22 mouse cellular contexts compared by ENCODE assay signal in the genomic region with DNA sequence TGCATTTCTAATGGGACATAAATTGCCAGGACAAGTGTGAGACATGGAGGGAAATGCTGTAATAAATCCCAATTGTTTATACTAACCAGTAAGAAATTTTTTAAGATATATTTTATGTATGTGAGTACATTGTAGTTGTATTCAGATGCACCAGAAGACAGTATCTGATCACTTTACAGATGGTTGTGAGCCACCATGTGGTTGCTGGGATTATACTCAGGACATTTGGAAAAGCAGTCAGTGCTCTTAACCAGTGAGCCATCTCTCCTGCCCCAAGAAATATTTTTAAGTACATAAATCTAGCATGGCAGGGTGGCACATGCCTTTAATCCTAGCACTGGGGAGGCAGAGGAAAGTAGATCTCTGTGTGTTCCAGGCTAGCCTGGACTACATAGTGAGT. TPM values are rescaled to one million over a fixed set of nuclear protein-coding genes. Genes with fewer than 3 reads are reported as not detected.
DNase-seq lines count a peak whose midpoint lies in the region; TF ChIP-seq lines count a peak whose summit lies in the region.
"Had no signal": no experiment of that assay in that cellular context is flagged by ENCODE, and none has a peak within 500 bp of the region (broad histone marks: within the 10 kb centered on the region; RNA-seq: fewer than 3 reads in every experiment).

No protein-coding gene starts in this region.

- H3K79me2 ChIP-seq in heart, adult 2 months (replicated peaks; ENCODE audit: control insufficient read depth, insufficient read depth, low read length): no peaks in the 10 kb centered on the region
- H3K79me2 ChIP-seq in MEL (ENCODE audit: control insufficient read depth, insufficient read depth, low read length, poor library complexity): no peaks in the 10 kb centered on the region; the same call in 1 of the 2 replicates

- no peak for TF ChIP-seq EP300 in heart, adult 2 months (IDR thresholded peaks at IDR 0.05; ENCODE audit: insufficient read depth, low read depth, low read length)
- TF ChIP-seq EP300 in MEL (IDR thresholded peaks at IDR 0.05; ENCODE audit: low read depth in 1 of 2, low read length in 2 of 2): no peak

- intact Hi-C loops in heart, adult 2 months (cut with DNase I): no loop called here

- TF ChIP-seq POLR2A in heart, adult 2 months (IDR thresholded peaks at IDR 0.05; ENCODE audit: insufficient read depth, low read depth, low read length): no peak
- no peak for TF ChIP-seq POLR2A in MEL (IDR thresholded peaks at IDR 0.05; ENCODE audit: control insufficient read depth in 1 of 2, insufficient read depth in 1 of 2, low read depth in 1 of 2, low read length in 2 of 2, poor library complexity in 1 of 2)

- no peaks in the 10 kb centered on the region for H3K9me3 ChIP-seq in MEL (replicated peaks; ENCODE audit: insufficient read depth, low read length)
- H3K9me3 ChIP-seq: embryonic facial prominence, embryonic 15.5 days; forebrain, embryonic 10.5 days; forebrain, embryonic 15.5 days; G1E; heart, embryonic 10.5 days; hindbrain, embryonic 12.5 days had no signal

- H3K4me1 ChIP-seq in heart, adult 2 months (ENCODE audit: control insufficient read depth, insufficient read depth, low read length): peaks cover 2% of the 10 kb centered on the region; the same call in 1 of the 2 replicates
- peaks cover 9 to 31% of the 10 kb centered on the region in 2 experiments for H3K4me1 ChIP-seq in MEL (ENCODE audit: control insufficient read depth in 1 of 2, insufficient read depth in 2 of 2, low read length in 2 of 2)
- H3K4me1 ChIP-seq: forebrain, embryonic 15.5 days; hindbrain, embryonic 12.5 days had no signal

- TF ChIP-seq RAD21 in MEL (IDR thresholded peaks at IDR 0.05; ENCODE audit: low read depth, low read length): no peak

- no peak overlapping the region for H3K9ac ChIP-seq in heart, adult 2 months (ENCODE audit: low read depth, low read length)
- no peak overlapping the region for H3K9ac ChIP-seq in MEL (ENCODE audit: control insufficient read depth, low read depth, low read length, poor library complexity, severe bottlenecking)
- H3K9ac ChIP-seq: embryonic facial prominence, embryonic 15.5 days; forebrain, embryonic 15.5 days; hindbrain, embryonic 12.5 days had no signal

- no peak overlapping the region for H3K27ac ChIP-seq in heart, adult 2 months
- H3K27ac ChIP-seq in layer of hippocampus, adult 2 months: no peak overlapping the region
- H3K27ac ChIP-seq in MEL (ENCODE audit: control insufficient read depth, low read depth, low read length): no peak overlapping the region
- H3K27ac ChIP-seq: forebrain, embryonic 10.5 days; forebrain, embryonic 15.5 days; heart, embryonic 10.5 days; hindbrain, embryonic 12.5 days had no signal

- no peaks in the 10 kb centered on the region for H3K27me3 ChIP-seq in heart, adult 2 months (ENCODE audit: control insufficient read depth, insufficient read depth, low read length)
- H3K27me3 ChIP-seq in MEL (ENCODE audit: control insufficient read depth in 1 of 2, insufficient read depth in 2 of 2, low read length in 2 of 2): no peaks in the 10 kb centered on the region
- H3K27me3 ChIP-seq: embryonic facial prominence, embryonic 15.5 days; forebrain, embryonic 15.5 days; hindbrain, embryonic 12.5 days had no signal

- no peak for DNase-seq in heart, adult 2 months
- DNase-seq in heart, adult 9 months (ENCODE audit: low spot score in 2 of 2): no peak
- DNase-seq in layer of hippocampus, adult 2 months (ENCODE audit: low spot score in 2 of 2): no peak
- DNase-seq in layer of hippocampus, adult 18-20 months (ENCODE audit: low spot score in 2 of 2): no peak
- DNase-seq in 416B (ENCODE audit: low read depth) (peak; percentile 58), MEL (ENCODE audit: low read depth, low spot score) (no peak)
- no peak for DNase-seq in Muller cell, postnatal 12 days (ENCODE audit: inconsistent ontology term)
- DNase-seq: adrenal gland, adult 8-10 months; adrenal gland, postnatal 36 days; cerebellum, adult 2 months; cerebellum, postnatal 14 days; embryo, embryonic 11 days; gastrocnemius, postnatal 25 days; heart, postnatal 10 days; heart, postnatal 4 days had no signal

- TF ChIP-seq CTCF in heart, adult 2 months (IDR thresholded peaks at IDR 0.05): peak; percentile 44
- peak; percentile 59 for TF ChIP-seq CTCF in layer of hippocampus, adult 2 months (conservative IDR thresholded peaks at IDR 0.05)
- no peak for TF ChIP-seq CTCF in MEL (IDR thresholded peaks at IDR 0.05 in 2 of 3, conservative IDR thresholded peaks at IDR 0.05 in 1 of 3; ENCODE audit: control insufficient read depth in 1 of 3, insufficient read depth in 1 of 3, low read depth in 2 of 3, low read length in 3 of 3, poor library complexity in 1 of 3, severe bottlenecking in 1 of 3)

- no peaks in the 10 kb centered on the region for H3K36me3 ChIP-seq in heart, adult 2 months (ENCODE audit: control insufficient read depth, insufficient read depth, low read length)
- H3K36me3 ChIP-seq in MEL (ENCODE audit: control insufficient read depth in 1 of 2, insufficient read depth in 2 of 2, low read length in 2 of 2): peaks cover 0 to 16% of the 10 kb centered on the region in 2 experiments; a peak in 2 of 4 replicates
- H3K36me3 ChIP-seq: embryonic facial prominence, embryonic 15.5 days; forebrain, embryonic 10.5 days; forebrain, embryonic 15.5 days; G1E; heart, embryonic 10.5 days; hindbrain, embryonic 12.5 days had no signal

- no peak overlapping the region for H3K4me3 ChIP-seq in heart, adult 2 months
- H3K4me3 ChIP-seq in layer of hippocampus, adult 2 months: no peak overlapping the region
- no peak overlapping the region for H3K4me3 ChIP-seq in MEL (ENCODE audit: control insufficient read depth in 1 of 2, insufficient read depth in 1 of 2, low read depth in 2 of 2, low read length in 2 of 2)
- H3K4me3 ChIP-seq: embryonic facial prominence, embryonic 15.5 days; erythroblast, embryonic 14.5 days; forebrain, embryonic 10.5 days; forebrain, embryonic 15.5 days; heart, embryonic 10.5 days; hindbrain, embryonic 12.5 days had no signal

TF ChIP-seq in MEL, 35 proteins besides CTCF, POLR2A, EP300 and RAD21:
- no peak for TF ChIP-seq MAZ (IDR thresholded peaks at IDR 0.05; ENCODE audit: low read depth, low read length)
- no peak for TF ChIP-seq RCOR1 (IDR thresholded peaks at IDR 0.05; ENCODE audit: low read depth, low read length)
- peak; percentile 11; the same call in 1 of the 2 replicates for TF ChIP-seq SMC3 (IDR thresholded peaks at IDR 0.05; ENCODE audit: low read depth, low read length)

RNA-seq across cellular contexts. Expression of a gene that starts 18.5 kb away (rescaled TPM):
- 10 to 100 TPM; 49.3 to 51.8 TPM for total RNA-seq in heart, adult 2 months (2021)
- 23.8 and 39.0 TPM in 2 replicates for polyA plus RNA-seq in heart, adult 2 months (2012; rRNA removed)
- total RNA-seq in layer of hippocampus, adult 2 months (2021): 1 to 10 TPM; 4.7 to 6.9 TPM
- total RNA-seq in layer of hippocampus, adult 18-20 months (2021): 1 to 10 TPM; 3.8 to 5.8 TPM
- 217 and 236 TPM in 2 replicates for total RNA-seq in MEL (2012; rRNA removed)
- polyA plus RNA-seq in MEL (2012; ENCODE audit: insufficient read depth in 1 of 2, insufficient read length in 2 of 2, low read depth in 1 of 2, low replicate concordance in 2 of 2, missing spikeins in 1 of 2): 100 to 1,000 TPM in 1 of 2 experiments, not detected in 1; 164 TPM

RNA-seq across cellular contexts. Expression of a gene that starts 32.5 kb away (rescaled TPM):
- 10 to 100 TPM; 43.3 to 47.3 TPM for total RNA-seq in heart, adult 2 months (2021)
- 23.0 and 35.6 TPM in 2 replicates for polyA plus RNA-seq in heart, adult 2 months (2012; rRNA removed)
- 100 to 1,000 TPM; 214 to 216 TPM for total RNA-seq in layer of hippocampus, adult 2 months (2021)
- total RNA-seq in layer of hippocampus, adult 18-20 months (2021): 100 to 1,000 TPM; 206 to 215 TPM
- 17.3 and 17.6 TPM in 2 replicates for total RNA-seq in MEL (2012; rRNA removed)
- 100 to 1,000 TPM in 1 of 2 experiments, 10 to 100 TPM in 1; 24.7 to 177 TPM for polyA plus RNA-seq in MEL (2012; ENCODE audit: insufficient read depth in 1 of 2, insufficient read length in 2 of 2, low read depth in 1 of 2, low replicate concordance in 2 of 2, missing spikeins in 1 of 2)

RNA-seq across cellular contexts. Expression of a gene that starts 56.3 kb away (rescaled TPM):
- 10 to 100 TPM; 30.2 to 30.3 TPM for total RNA-seq in heart, adult 2 months (2021)
- 7.0 and 15.5 TPM in 2 replicates for polyA plus RNA-seq in heart, adult 2 months (2012; rRNA removed)
- total RNA-seq in layer of hippocampus, adult 2 months (2021): 10 to 100 TPM; 20.3 to 25.5 TPM
- 10 to 100 TPM; 18.3 to 22.7 TPM for total RNA-seq in layer of hippocampus, adult 18-20 months (2021)
- 299 and 313 TPM in 2 replicates for total RNA-seq in MEL (2012; rRNA removed)
- 1,000 to 10,000 TPM in 1 of 2 experiments, 100 to 1,000 TPM in 1; 386 to 2,442 TPM for polyA plus RNA-seq in MEL (2012; ENCODE audit: insufficient read depth in 1 of 2, insufficient read length in 2 of 2, low read depth in 1 of 2, low replicate concordance in 2 of 2, missing spikeins in 1 of 2)

RNA-seq across cellular contexts. Expression of a gene that starts 59.2 kb away (rescaled TPM):
- total RNA-seq in heart, adult 2 months (2021): 10 to 100 TPM; 45.6 to 46.8 TPM
- 21.2 and 36.0 TPM in 2 replicates for polyA plus RNA-seq in heart, adult 2 months (2012; rRNA removed)
- 10 to 100 TPM; 45.3 to 48.0 TPM for total RNA-seq in layer of hippocampus, adult 2 months (2021)
- total RNA-seq in layer of hippocampus, adult 18-20 months (2021): 10 to 100 TPM; 47.0 to 50.4 TPM
- 34.2 and 43.6 TPM in 2 replicates for total RNA-seq in MEL (2012; rRNA removed)
- polyA plus RNA-seq in MEL (2012; ENCODE audit: insufficient read depth in 1 of 2, insufficient read length in 2 of 2, low read depth in 1 of 2, low replicate concordance in 2 of 2, missing spikeins in 1 of 2): 10 to 100 TPM in 1 of 2 experiments, not detected in 1; 64.1 TPM

Comparison
In these comparisons a context has a peak if more than half of its experiments do, and no peak if none do; other contexts are left out.
1. CTCF ChIP-seq: peak in heart, adult 2 months (single experiment) and layer of hippocampus, adult 2 months (single experiment); none in MEL (0 of 3).
2. RNA of a gene that starts 18.5 kb away (total RNA-seq): 217 to 236 TPM in MEL and 49.3 to 51.8 TPM in heart, adult 2 months; 4.7 to 6.9 TPM in layer of hippocampus, adult 2 months and 3.8 to 5.8 TPM in layer of hippocampus, adult 18-20 months; every median in the first group is over 4 times any median in the second.
3. RNA of a gene that starts 32.5 kb away (total RNA-seq): 214 to 216 TPM in layer of hippocampus, adult 2 months and 206 to 215 TPM in layer of hippocampus, adult 18-20 months; 43.3 to 47.3 TPM in heart, adult 2 months and 17.3 to 17.6 TPM in MEL; every median in the first group is over 4 times any median in the second.